Mouse (Mus musculus): ENCODE measurements around the gene Unc119b. TPM values are rescaled to one million over a fixed set of nuclear protein-coding genes. Genes with fewer than 3 reads are reported as not detected.

The Unc119b gene
- polyA plus RNA-seq, 1 experiment from 2014 or later, result 46.8 TPM

- Histone ChIP-seq H3K4me2 (replicated peaks; ENCODE audit: low read depth, low read length) (no peak overlapping the region), H3K27ac (ENCODE audit: low read depth, low read length) (no peak overlapping the region), H3K9ac (ENCODE audit: low read depth, low read length) (no peak overlapping the region), H3K9me3 (ENCODE audit: control insufficient read depth, low read length) (no peaks in the 10 kb centered on the region), H3K36me3 (ENCODE audit: control insufficient read depth, insufficient read depth, low read length) (no peaks in the 10 kb centered on the region), H3K27me3 (ENCODE audit: control insufficient read depth, insufficient read depth, low read length) (no peaks in the 10 kb centered on the region), H3K4me1 (replicated peaks; ENCODE audit: control insufficient read depth, insufficient read depth, low read length) (peaks cover 6% of the 10 kb centered on the region; the same call in 1 of the 2 replicates), H3K4me3 (ENCODE audit: low read depth, low read length) (no peak overlapping the region)
- DNase-seq (ENCODE audit: low spot score) (no peak), ATAC-seq (ENCODE audit: low FRiP score) (no peak)
- WGBS, result 52% methylated on average over 13 of the region's 13 CpGs
Observed at GRCm38 (mm10) chr5:115161064-115161939, 26.5 kb upstream of the Unc119b start.

GRCm38 (mm10) chr5:115160655-115161054 is 25.9 kb upstream of the Unc119b start:
- peaks cover 8% of the 10 kb centered on the region; the same call in 1 of the 2 replicates for H3K4me1 ChIP-seq (replicated peaks; ENCODE audit: control insufficient read depth, insufficient read depth, low read length)
- H3K4me3 ChIP-seq (ENCODE audit: low read depth, low read length), result no peak overlapping the region
- WGBS, result 76% methylated on average over 6 of the region's 6 CpGs
- no peaks in the 10 kb centered on the region for H3K27me3 ChIP-seq (ENCODE audit: control insufficient read depth, insufficient read depth, low read length)
- ATAC-seq (ENCODE audit: low FRiP score), result no peak
- no peaks in the 10 kb centered on the region for H3K9me3 ChIP-seq (ENCODE audit: control insufficient read depth, low read length)
- no peak for DNase-seq (ENCODE audit: low spot score)
- H3K36me3 ChIP-seq (ENCODE audit: control insufficient read depth, insufficient read depth, low read length), result no peaks in the 10 kb centered on the region
- H3K4me2 ChIP-seq (replicated peaks; ENCODE audit: low read depth, low read length), result no peak overlapping the region
- H3K9ac ChIP-seq (ENCODE audit: low read depth, low read length), result no peak overlapping the region
- no peak overlapping the region for H3K27ac ChIP-seq (ENCODE audit: low read depth, low read length)

GRCm38 (mm10) chr5:115159165-115159564 is 24.4 kb upstream of the Unc119b start:
- no peaks in the 10 kb centered on the region for H3K9me3 ChIP-seq (ENCODE audit: control insufficient read depth, low read length)
- no peak for ATAC-seq (ENCODE audit: low FRiP score)
- H3K4me2 ChIP-seq (replicated peaks; ENCODE audit: low read depth, low read length), result peak overlapping the region; percentile 65
- H3K36me3 ChIP-seq (ENCODE audit: control insufficient read depth, insufficient read depth, low read length), result no peaks in the 10 kb centered on the region
- H3K9ac ChIP-seq (ENCODE audit: low read depth, low read length), result peak overlapping the region; percentile 78
- DNase-seq (ENCODE audit: low spot score), result no peak
- H3K4me3 ChIP-seq (ENCODE audit: low read depth, low read length), result peak overlapping the region; percentile 87
- WGBS, result 45% methylated on average over 12 of the region's 12 CpGs
- peaks cover 14% of the 10 kb centered on the region; the same call in 1 of the 2 replicates for H3K4me1 ChIP-seq (replicated peaks; ENCODE audit: control insufficient read depth, insufficient read depth, low read length)
- no peaks in the 10 kb centered on the region for H3K27me3 ChIP-seq (ENCODE audit: control insufficient read depth, insufficient read depth, low read length)
- H3K27ac ChIP-seq (ENCODE audit: low read depth, low read length), result peak overlapping the region; percentile 97

- Histone ChIP-seq H3K4me1 (replicated peaks; ENCODE audit: control insufficient read depth, insufficient read depth, low read length) (peaks cover 14% of the 10 kb centered on the region; the same call in 1 of the 2 replicates), H3K4me3 (ENCODE audit: low read depth, low read length) (peak within 1 kb of the TSS; percentile 87), H3K27ac (ENCODE audit: low read depth, low read length) (peak within 1 kb of the TSS; percentile 97), H3K36me3 (ENCODE audit: control insufficient read depth, insufficient read depth, low read length) (no peaks in the 10 kb centered on the region), H3K4me2 (replicated peaks; ENCODE audit: low read depth, low read length) (peak within 1 kb of the TSS; percentile 85), H3K9ac (ENCODE audit: low read depth, low read length) (peak within 1 kb of the TSS; percentile 87), H3K27me3 (ENCODE audit: control insufficient read depth, insufficient read depth, low read length) (no peaks in the 10 kb centered on the region), H3K9me3 (ENCODE audit: control insufficient read depth, low read length) (no peaks in the 10 kb centered on the region)
- under 1% methylated on average over 74 of the region's 78 CpGs for WGBS
- ATAC-seq (ENCODE audit: low FRiP score), result peak; percentile 97
- peak; percentile 98 for DNase-seq (ENCODE audit: low spot score)
Observed at GRCm38 (mm10) chr5:115158040-115158983, 23.5 kb upstream of the Unc119b start, which contains the start of gene Mlec. TSS of gene Mlec (minus strand) at chr5:115158179.

- Histone ChIP-seq H3K27ac (ENCODE audit: low read depth, low read length) (peak overlapping the region; percentile 97; the same call in 1 of the 2 replicates), H3K4me3 (ENCODE audit: low read depth, low read length) (peak overlapping the region; percentile 87), H3K9ac (ENCODE audit: low read depth, low read length) (peak overlapping the region; percentile 87), H3K4me1 (replicated peaks; ENCODE audit: control insufficient read depth, insufficient read depth, low read length) (peaks cover 14% of the 10 kb centered on the region; the same call in 1 of the 2 replicates), H3K9me3 (ENCODE audit: control insufficient read depth, low read length) (no peaks in the 10 kb centered on the region), H3K27me3 (ENCODE audit: control insufficient read depth, insufficient read depth, low read length) (no peaks in the 10 kb centered on the region), H3K36me3 (ENCODE audit: control insufficient read depth, insufficient read depth, low read length) (no peaks in the 10 kb centered on the region), H3K4me2 (replicated peaks; ENCODE audit: low read depth, low read length) (peak overlapping the region; percentile 85)
- 3% methylated on average over 26 of the region's 26 CpGs for WGBS
- ATAC-seq (ENCODE audit: low FRiP score) (no peak), DNase-seq (ENCODE audit: low spot score) (peak; percentile 54)
Observed at GRCm38 (mm10) chr5:115156933-115157589, 22.3 kb upstream of the Unc119b start.

GRCm38 (mm10) chr5:115156401-115156800 is 21.6 kb upstream of the Unc119b start:
- peak overlapping the region; percentile 87 for H3K9ac ChIP-seq (ENCODE audit: low read depth, low read length)
- ATAC-seq (ENCODE audit: low FRiP score) (no peak), DNase-seq (ENCODE audit: low spot score) (no peak)
- H3K4me2 ChIP-seq (replicated peaks; ENCODE audit: low read depth, low read length), result peak overlapping the region; percentile 85
- H3K4me1 ChIP-seq (replicated peaks; ENCODE audit: control insufficient read depth, insufficient read depth, low read length), result peaks cover 14% of the 10 kb centered on the region; the same call in 1 of the 2 replicates
- H3K36me3 ChIP-seq (ENCODE audit: control insufficient read depth, insufficient read depth, low read length), result no peaks in the 10 kb centered on the region
- H3K27me3 ChIP-seq (ENCODE audit: control insufficient read depth, insufficient read depth, low read length), result no peaks in the 10 kb centered on the region
- no peaks in the 10 kb centered on the region for H3K9me3 ChIP-seq (ENCODE audit: control insufficient read depth, low read length)
- peak overlapping the region; percentile 87 for H3K4me3 ChIP-seq (ENCODE audit: low read depth, low read length)
- 74% methylated on average over 7 of the region's 7 CpGs for WGBS
- H3K27ac ChIP-seq (ENCODE audit: low read depth, low read length), result no peak overlapping the region

- Histone ChIP-seq H3K36me3 (ENCODE audit: control insufficient read depth, insufficient read depth, low read length) (no peaks in the 10 kb centered on the region), H3K27me3 (ENCODE audit: control insufficient read depth, insufficient read depth, low read length) (no peaks in the 10 kb centered on the region), H3K9ac (ENCODE audit: low read depth, low read length) (peak overlapping the region; percentile 87), H3K27ac (ENCODE audit: low read depth, low read length) (no peak overlapping the region), H3K4me2 (replicated peaks; ENCODE audit: low read depth, low read length) (peak overlapping the region; percentile 26), H3K9me3 (ENCODE audit: control insufficient read depth, low read length) (no peaks in the 10 kb centered on the region), H3K4me3 (ENCODE audit: low read depth, low read length) (peak overlapping the region; percentile 87; the same call in 1 of the 2 replicates), H3K4me1 (replicated peaks; ENCODE audit: control insufficient read depth, insufficient read depth, low read length) (peaks cover 14% of the 10 kb centered on the region; the same call in 1 of the 2 replicates)
- ATAC-seq (ENCODE audit: low FRiP score) (no peak), DNase-seq (ENCODE audit: low spot score) (no peak)
- WGBS, result 42% methylated on average over 5 of the region's 5 CpGs
Observed at GRCm38 (mm10) chr5:115155831-115156230, 21.1 kb upstream of the Unc119b start.

GRCm38 (mm10) chr5:115155156-115155631 is 20.4 kb upstream of the Unc119b start:
- peak overlapping the region; percentile 87 for H3K9ac ChIP-seq (ENCODE audit: low read depth, low read length)
- H3K27ac ChIP-seq (ENCODE audit: low read depth, low read length), result no peak overlapping the region
- H3K9me3 ChIP-seq (ENCODE audit: control insufficient read depth, low read length), result no peaks in the 10 kb centered on the region
- ATAC-seq (ENCODE audit: low FRiP score), result no peak
- no peak overlapping the region for H3K4me3 ChIP-seq (ENCODE audit: low read depth, low read length)
- H3K27me3 ChIP-seq (ENCODE audit: control insufficient read depth, insufficient read depth, low read length), result no peaks in the 10 kb centered on the region
- DNase-seq (ENCODE audit: low spot score), result no peak
- peak overlapping the region; percentile 27 for H3K4me2 ChIP-seq (replicated peaks; ENCODE audit: low read depth, low read length)
- peaks cover 14% of the 10 kb centered on the region; the same call in 1 of the 2 replicates for H3K4me1 ChIP-seq (replicated peaks; ENCODE audit: control insufficient read depth, insufficient read depth, low read length)
- peaks cover 4% of the 10 kb centered on the region for H3K36me3 ChIP-seq (ENCODE audit: control insufficient read depth, insufficient read depth, low read length)
- 76% methylated on average over 13 of the region's 13 CpGs for WGBS
